Mouse (Mus musculus) layer of hippocampus, postnatal 36 days (tissue): ENCODE results near the gene Gramd1a. TPM values are rescaled to one million over a fixed set of nuclear protein-coding genes. Genes with fewer than 3 reads are reported as not detected.
A peak's percentile ranks its signal among the peaks of the same experiment; 100 is the strongest.

Experiments
- DNase-seq, 2 experiments: peaks; one replicate each; pipeline ENCODE4 v3.0.0; 2022
- total RNA-seq, 2 experiments: library from RNA; stranded (reverse); gene quantifications; 2 replicates each; pipeline ENCODE4 v1.2.3; 2021

The Gramd1a gene
- total RNA-seq, 2 experiments from 2014 or later, result 111 to 118 TPM

GRCm38 (mm10) chr7:31094774-31095501, 60.8 kb downstream of the Gramd1a start:
- DNase-seq, result no peak

GRCm38 (mm10) chr7:31089721-31090120, 66.0 kb downstream of the Gramd1a start:
- no peak for DNase-seq

GRCm38 (mm10) chr7:31088206-31088605, 67.5 kb downstream of the Gramd1a start:
- DNase-seq, result no peak

GRCm38 (mm10) chr7:31087262-31087661, 68.4 kb downstream of the Gramd1a start:
- no peak for DNase-seq

- DNase-seq, result no peak
Observed at GRCm38 (mm10) chr7:31086175-31086755, 69.4 kb downstream of the Gramd1a start.

GRCm38 (mm10) chr7:31085171-31085570, 70.5 kb downstream of the Gramd1a start:
- peak; percentile 19 to 37 for DNase-seq

GRCm38 (mm10) chr7:31084140-31084539, 71.6 kb downstream of the Gramd1a start:
- no peak for DNase-seq

GRCm38 (mm10) chr7:31082831-31083588, 72.7 kb downstream of the Gramd1a start:
- DNase-seq, result peak in 1 of 2 experiments; percentile 50

GRCm38 (mm10) chr7:31082106-31082505, 73.6 kb downstream of the Gramd1a start:
- no peak for DNase-seq

GRCm38 (mm10) chr7:31081106-31081505, 74.6 kb downstream of the Gramd1a start:
- no peak for DNase-seq

GRCm38 (mm10) chr7:31080611-31081010, 75.1 kb downstream of the Gramd1a start:
- no peak for DNase-seq

Other genes starting within 250 kb of the Gramd1a start
- gene Mag, start 241.0 kb downstream of the Gramd1a start, total RNA-seq, result 100 to 1,000 TPM; 196 to 197 TPM
- gene Hamp2, start 231.2 kb downstream of the Gramd1a start, total RNA-seq, result not detected
- gene Hamp, start 211.9 kb downstream of the Gramd1a start, total RNA-seq, result not detected
- 100 to 1,000 TPM; 116 to 126 TPM for gene Usf2, start 199.1 kb downstream of the Gramd1a start, total RNA-seq
- gene Lsr, start 182.4 kb downstream of the Gramd1a start, total RNA-seq, result 1 to 10 TPM; 7.5 to 7.7 TPM
- gene Fam187b, start 182.1 kb downstream of the Gramd1a start, total RNA-seq, result under 1 TPM; 0.17 to 0.43 TPM
- 10 to 100 TPM; 23.3 to 26.5 TPM for gene Fxyd5, start 113.4 kb downstream of the Gramd1a start, total RNA-seq
- 100 to 1,000 TPM; 111 to 125 TPM for gene Fxyd7, start 104.4 kb downstream of the Gramd1a start, total RNA-seq
- gene Fxyd1, start 98.7 kb downstream of the Gramd1a start, total RNA-seq, result 100 to 1,000 TPM in 1 of 2 experiments, 10 to 100 TPM in 1; 85.4 to 102 TPM
- gene Lgi4, start 96.6 kb downstream of the Gramd1a start, total RNA-seq, result 10 to 100 TPM; 32.5 to 36.7 TPM
- gene Fxyd3, start 79.2 kb downstream of the Gramd1a start, total RNA-seq, result not detected
- gene Hpn, start 40.6 kb downstream of the Gramd1a start, total RNA-seq, result 1 to 10 TPM; 4.6 to 6.8 TPM
- 100 to 1,000 TPM; 548 to 620 TPM for gene Scn1b, start 28.9 kb downstream of the Gramd1a start, total RNA-seq
- gene Scgb2b2, start 134.6 kb upstream of the Gramd1a start, total RNA-seq, result not detected
- gene Scgb1b2, start 135.9 kb upstream of the Gramd1a start, total RNA-seq, result not detected
- not detected for gene Scgb2b3, start 206.2 kb upstream of the Gramd1a start, total RNA-seq
- not detected for gene Scgb1b3, start 219.7 kb upstream of the Gramd1a start, total RNA-seq